Mouse (Mus musculus) neural tube, embryonic 13.5 days (tissue): ENCODE results near the gene Khdc1a. TPM values are rescaled to one million over a fixed set of nuclear protein-coding genes. Genes with fewer than 3 reads are reported as not detected.

Source experiments
- polyA plus RNA-seq: library from polyadenylated mRNA; unstranded; fragments of >200 nt; fragmentation: Nextera tagmentation; extraction: Ambion mirVana; gene quantifications from 2 replicates; pipeline ENCODE4 v1.2.1, GENCODE M21; 2015

Gene Khdc1a
- polyA plus RNA-seq, 1 experiment from 2014 or later = not detected

Other genes with a start within 250 kb of the Khdc1a start
- gene Tmem14a, start 131.1 kb upstream of the Khdc1a start, polyA plus RNA-seq = 18.6 and 20.2 TPM in 2 replicates
- 0.20 TPM in 1 of 2 replicates, not detected in the other for gene Gsta3, start 109.1 kb upstream of the Khdc1a start, polyA plus RNA-seq
- gene Khdc1c, start 18.7 kb downstream of the Khdc1a start, polyA plus RNA-seq = not detected in 2 replicates
- 0.08 TPM in 1 of 2 replicates, not detected in the other for gene Khdc1b, start 33.9 kb downstream of the Khdc1a start, polyA plus RNA-seq